Mouse (Mus musculus) olfactory bulb, adult 2 months (tissue): ENCODE measurements around the gene 5430419D17Rik.

ENCODE experiments used
- CTCF ChIP-seq: fragments of 200-500 bp; IDR thresholded peaks from 2 replicates; pipeline ENCODE4 v1.5.1; 2012; ENCODE audit warnings: low read depth, mild to moderate bottlenecking, low read length, moderate library complexity; ENCODE audit not compliant: insufficient read depth
- POLR2A ChIP-seq: fragments of 200-500 bp; IDR thresholded peaks from 2 replicates; pipeline ENCODE4 v1.6.1; 2012; ENCODE audit warnings: mild to moderate bottlenecking, low read depth, low read length, moderate library complexity; ENCODE audit not compliant: insufficient read depth

DNA sequence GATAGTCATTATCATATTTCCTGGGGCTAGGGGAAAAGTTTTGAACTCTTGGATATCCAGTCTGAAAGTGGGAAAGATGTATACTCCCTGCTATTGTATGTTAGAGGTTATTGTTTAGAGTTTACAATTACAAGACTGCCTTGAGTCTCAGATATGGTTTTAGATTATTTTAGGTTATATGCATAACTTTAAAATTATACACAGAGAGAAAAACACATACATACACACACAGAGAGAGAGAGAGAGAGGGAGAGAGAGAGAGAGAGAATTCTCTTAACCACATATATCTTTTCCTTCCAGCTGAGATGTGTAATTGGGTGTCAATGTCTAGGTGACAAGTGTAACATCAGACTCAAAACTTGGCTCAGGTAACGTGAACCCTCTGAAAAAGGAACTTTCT is 159.4 kb downstream of the 5430419D17Rik start, which contains the start of gene Fam24a:
- TF ChIP-seq CTCF (no peak), POLR2A (no peak)
